26 mouse cellular contexts compared by ENCODE assay signal in genomic region chr5:92198266-92198665, GRCm38 (mm10). TPM values are rescaled to one million over a fixed set of nuclear protein-coding genes. Genes with fewer than 3 reads are reported as not detected.
DNase-seq lines count a peak whose midpoint lies in the region; ATAC-seq and TF ChIP-seq lines count a peak whose summit lies in the region.
"Had no signal": no experiment of that assay in that cellular context is flagged by ENCODE, and none has a peak within 500 bp of the region (broad histone marks: within the 10 kb centered on the region; RNA-seq: fewer than 3 reads in every experiment).

No protein-coding gene starts in this region.

- TF ChIP-seq EP300 in lung, postnatal 0 days (IDR thresholded peaks at IDR 0.05): no peak

- no peak overlapping the region for H3K4me2 ChIP-seq in lung, postnatal 0 days (replicated peaks; ENCODE audit: low read depth, low read length)
- H3K4me2 ChIP-seq in midbrain, embryonic 15.5 days: no peak overlapping the region
- H3K4me2 ChIP-seq: embryonic facial prominence, embryonic 12.5 days; forebrain, embryonic 13.5 days; heart, embryonic 12.5 days; kidney, embryonic 15.5 days; liver, embryonic 11.5 days had no signal

- H3K4me3 ChIP-seq in lung, postnatal 0 days (ENCODE audit: low read depth, low read length): no peak overlapping the region
- no peak overlapping the region for H3K4me3 ChIP-seq in midbrain, embryonic 15.5 days
- H3K4me3 ChIP-seq: embryonic facial prominence, embryonic 12.5 days; erythroblast, embryonic 14.5 days; forebrain, embryonic 13.5 days; heart, embryonic 12.5 days; kidney, embryonic 15.5 days had no signal

- TF ChIP-seq CTCF in lung, postnatal 0 days (IDR thresholded peaks at IDR 0.05): no peak

- H3K36me3 ChIP-seq in lung, postnatal 0 days (ENCODE audit: insufficient read depth, low read length): peaks cover 59% of the 10 kb centered on the region
- H3K36me3 ChIP-seq in midbrain, embryonic 15.5 days (replicated peaks): peaks cover 39% of the 10 kb centered on the region

- no peak overlapping the region for H3K27ac ChIP-seq in lung, postnatal 0 days (ENCODE audit: low read length)
- H3K27ac ChIP-seq in midbrain, embryonic 15.5 days: 0 out of 2 replicates have a peak overlapping the region, but pooled peaks have one; percentile 34
- H3K27ac ChIP-seq: embryonic facial prominence, embryonic 12.5 days; kidney, embryonic 15.5 days had no signal

- ATAC-seq in lung, postnatal 0 days: no peak
- no peak for ATAC-seq in midbrain, embryonic 15.5 days (replicated peaks)

- peak; percentile 7 for DNase-seq in heart, adult 8-10 months (ENCODE audit: low spot score)
- no peak for DNase-seq in heart, postnatal 4 days
- DNase-seq in lung, postnatal 10 days: peak; percentile 6
- no peak for DNase-seq in lung, postnatal 0 days (ENCODE audit: low spot score)
- peak; percentile 58 for DNase-seq in adrenal gland, adult 8-10 months
- no peak for DNase-seq in cerebellum, adult 18-20 months
- DNase-seq: B cell, adult 2 months; cerebellum, adult 9-10 months; lung, adult 2 months; right cerebral cortex, postnatal 14 days; spleen, adult 18-20 months; thymus, postnatal 4 days had no signal

- 70% methylated on average over 8 of the region's 8 CpGs for WGBS in lung, postnatal 0 days
- 61% methylated on average over 8 of the region's 8 CpGs for WGBS in midbrain, embryonic 15.5 days

- H3K27me3 ChIP-seq in lung, postnatal 0 days (replicated peaks; ENCODE audit: insufficient read depth, low read length): no peaks in the 10 kb centered on the region
- no peaks in the 10 kb centered on the region for H3K27me3 ChIP-seq in midbrain, embryonic 15.5 days (replicated peaks)
- H3K27me3 ChIP-seq: embryonic facial prominence, embryonic 12.5 days; forebrain, embryonic 13.5 days; heart, embryonic 12.5 days; kidney, embryonic 15.5 days had no signal

- H3K4me1 ChIP-seq in lung, postnatal 0 days (ENCODE audit: insufficient read depth, low read depth, low read length): no peaks in the 10 kb centered on the region
- H3K4me1 ChIP-seq in midbrain, embryonic 15.5 days: peaks cover 9% of the 10 kb centered on the region
- H3K4me1 ChIP-seq: embryonic facial prominence, embryonic 12.5 days; forebrain, embryonic 13.5 days; heart, embryonic 12.5 days; kidney, embryonic 15.5 days had no signal

- H3K9me3 ChIP-seq in lung, postnatal 0 days (ENCODE audit: low read length): no peaks in the 10 kb centered on the region
- H3K9me3 ChIP-seq in midbrain, embryonic 15.5 days: no peaks in the 10 kb centered on the region
- H3K9me3 ChIP-seq: embryonic facial prominence, embryonic 12.5 days; forebrain, embryonic 13.5 days; heart, embryonic 12.5 days; kidney, embryonic 15.5 days had no signal

- no peak overlapping the region for H3K9ac ChIP-seq in lung, postnatal 0 days (replicated peaks; ENCODE audit: low read depth)
- no peak overlapping the region for H3K9ac ChIP-seq in midbrain, embryonic 15.5 days
- H3K9ac ChIP-seq: embryonic facial prominence, embryonic 12.5 days; forebrain, embryonic 13.5 days; heart, embryonic 12.5 days; kidney, embryonic 15.5 days had no signal

RNA-seq across cellular contexts. Expression of gene U90926, which starts 16.9 kb away (rescaled TPM):
- total RNA-seq in heart, adult 8-10 months (2022): not detected
- total RNA-seq in heart, postnatal 4 days (2021): not detected
- polyA plus RNA-seq in lung, postnatal 0 days (2015; fragmentation: Nextera tagmentation; extraction: Ambion mirVana): not detected in 2 replicates
- not detected for total RNA-seq in adrenal gland, adult 8-10 months (2022)
- polyA plus RNA-seq in midbrain, embryonic 15.5 days (2015; fragmentation: Nextera tagmentation; extraction: Ambion mirVana): not detected in 2 replicates
- total RNA-seq: gastrocnemius, postnatal 4 days; heart, postnatal 25 days; layer of hippocampus, postnatal 14 days; neutrophil, adult 5-6 weeks had no signal
- polyA plus RNA-seq: cortical plate, adult 2 months; embryonic facial prominence, embryonic 12.5 days; erythroblast, embryonic 14.5 days; forebrain, embryonic 13.5 days; heart, embryonic 12.5 days; kidney, embryonic 15.5 days; limb, embryonic 11.5 days; liver, embryonic 11.5 days; lung, adult 2 months; stomach, embryonic 14.5 days had no signal

RNA-seq across cellular contexts. Expression of gene Ppef2, which starts 57.8 kb away (rescaled TPM):
- total RNA-seq in heart, adult 8-10 months (2022): not detected
- total RNA-seq in heart, postnatal 4 days (2021): not detected
- polyA plus RNA-seq in lung, postnatal 0 days (2015; fragmentation: Nextera tagmentation; extraction: Ambion mirVana): 0.14 and 0.69 TPM in 2 replicates
- under 1 TPM in 2 of 4 experiments, not detected in 2; 0.31 to 0.55 TPM for total RNA-seq in adrenal gland, adult 8-10 months (2022)
- 0.50 and 0.99 TPM in 2 replicates for polyA plus RNA-seq in midbrain, embryonic 15.5 days (2015; fragmentation: Nextera tagmentation; extraction: Ambion mirVana)
- polyA plus RNA-seq: erythroblast, embryonic 14.5 days; forebrain, embryonic 13.5 days; heart, embryonic 12.5 days had no signal

Comparison
In these comparisons a context has a peak if more than half of its experiments do, and no peak if none do; other contexts are left out.
1. DNase-seq: peak in heart, adult 8-10 months (single experiment), lung, postnatal 10 days (single experiment) and adrenal gland, adult 8-10 months (single experiment); none in heart, postnatal 4 days (single experiment), lung, postnatal 0 days (single experiment) and cerebellum, adult 18-20 months (0 of 2).